Mouse (Mus musculus) cerebellum, adult 2 months (tissue): Measurements from ENCODE around the gene Socs4. TPM values are rescaled to one million over a fixed set of nuclear protein-coding genes. Genes with fewer than 3 reads are reported as not detected.

Source experiments
- DNase-seq, 2 experiments: peaks; one replicate each; pipeline ENCODE4 v3.0.0; 2021
- H3K27ac ChIP-seq: fragments of 200-500 bp; 2 replicates; pipeline ENCODE4 v1.5.1; 2012; ENCODE audit warnings: low read length, control low read depth, inconsistent platforms; ENCODE audit not compliant: insufficient read depth
- H3K27me3 ChIP-seq: fragments of 200-500 bp; 2 replicates; pipeline ENCODE4 v1.6.1; 2012; ENCODE audit warnings: inconsistent platforms, mild to moderate bottlenecking, low read length, moderate library complexity; ENCODE audit not compliant: control insufficient read depth, insufficient read depth
- H3K4me1 ChIP-seq: fragments of 200-500 bp; 2 replicates; pipeline ENCODE4 v1.6.1; 2011; ENCODE audit warnings: low read length; ENCODE audit not compliant: control insufficient read depth, insufficient read depth
- H3K4me3 ChIP-seq: fragments of 200-500 bp; replicated peaks from 2 replicates; pipeline ENCODE3; 2011; ENCODE audit warnings: mild to moderate bottlenecking, low read depth, low read length, control low read depth; ENCODE audit not compliant: insufficient read depth
- CTCF ChIP-seq: fragments of 200-500 bp; IDR thresholded peaks from 2 replicates; pipeline ENCODE4 v1.5.1; 2011; ENCODE audit warnings: low read depth, mild to moderate bottlenecking, control low read depth, low read length, moderate library complexity, borderline replicate concordance; ENCODE audit not compliant: insufficient read depth
- POLR2A ChIP-seq: fragments of 200-500 bp; IDR thresholded peaks from 2 replicates; pipeline ENCODE4 v1.6.1; 2011; ENCODE audit warnings: low read length, control low read depth, borderline replicate concordance; ENCODE audit not compliant: insufficient read depth
- WGBS: fragments of 180-500 bp; shearing (Covaris S2); methylation state at CpG from one replicate; pipeline ENCODE4 v1.1.7; 2018; 5-methylcytosine and 5-hydroxymethylcytosine counted together
- polyA plus RNA-seq: library from polyadenylated mRNA; depleted of rRNA; stranded (reverse); fragments of >200 nt; gene quantifications from 2 replicates; pipeline ENCODE4 v1.2.3, GENCODE M21; 2012; rRNA removed

Socs4 gene
- polyA plus RNA-seq, result 5.9 and 6.1 TPM in 2 replicates

- Histone ChIP-seq H3K27ac (peak within 1 kb of the TSS; percentile 77), H3K27me3 (no peaks in the 10 kb centered on the region), H3K4me3 (peak within 1 kb of the TSS; percentile 98), H3K4me1 (no peaks in the 10 kb centered on the region; the same call in none of the 2 replicates)
- peak; percentile 96 to 97 for DNase-seq
- under 1% methylated on average over 77 of the region's 77 CpGs for WGBS
- TF ChIP-seq POLR2A, result peak; percentile 87
- TF ChIP-seq CTCF, result no peak
These were observed at the start of gene Socs4, which contains the start of gene Wdhd1 for GRCm38 (mm10) chr14:47276637-47277393. Socs4 (plus strand) TSS chr14:47276931. Wdhd1 (minus strand) TSS chr14:47276857.

- TF ChIP-seq CTCF (no peak), POLR2A (no peak)
- Histone ChIP-seq H3K27me3 (no peaks in the 10 kb centered on the region), H3K4me3 (no peak overlapping the region), H3K4me1 (no peaks in the 10 kb centered on the region), H3K27ac (no peak overlapping the region)
- DNase-seq, result no peak
- WGBS, result 73% methylated on average over 11 of the region's 11 CpGs
These were observed 46.8 kb upstream of the Socs4 start for GRCm38 (mm10) chr14:47229796-47230376.

GRCm38 (mm10) chr14:47233602-47234001, 43.1 kb upstream of the Socs4 start:
- WGBS, result 67% methylated on average over 2 of the region's 2 CpGs
- TF ChIP-seq POLR2A (no peak), CTCF (no peak)
- Histone ChIP-seq H3K27me3 (no peaks in the 10 kb centered on the region), H3K4me3 (no peak overlapping the region), H3K4me1 (no peaks in the 10 kb centered on the region), H3K27ac (no peak overlapping the region)
- DNase-seq, result no peak

- Histone ChIP-seq H3K4me3 (no peak overlapping the region), H3K27me3 (no peaks in the 10 kb centered on the region), H3K4me1 (no peaks in the 10 kb centered on the region), H3K27ac (no peak overlapping the region)
- DNase-seq, result no peak
- WGBS, result 92% methylated on average over 3 of the region's 3 CpGs
- no peak for TF ChIP-seq CTCF
- TF ChIP-seq POLR2A, result no peak
These were observed 42.7 kb upstream of the Socs4 start for GRCm38 (mm10) chr14:47234032-47234431.

GRCm38 (mm10) chr14:47234526-47235250, 42.0 kb upstream of the Socs4 start:
- Histone ChIP-seq H3K4me1 (no peaks in the 10 kb centered on the region), H3K27ac (no peak overlapping the region), H3K4me3 (no peak overlapping the region), H3K27me3 (no peaks in the 10 kb centered on the region)
- TF ChIP-seq CTCF (no peak), POLR2A (no peak)
- no peak for DNase-seq
- 60% methylated on average over 5 of the region's 5 CpGs for WGBS

GRCm38 (mm10) chr14:47236491-47236890, 40.2 kb upstream of the Socs4 start:
- WGBS, result 90% methylated on average over 7 of the region's 7 CpGs
- no peak for DNase-seq
- Histone ChIP-seq H3K4me1 (no peaks in the 10 kb centered on the region), H3K4me3 (no peak overlapping the region), H3K27ac (no peak overlapping the region), H3K27me3 (no peaks in the 10 kb centered on the region)
- TF ChIP-seq POLR2A (no peak), CTCF (no peak)

GRCm38 (mm10) chr14:47237286-47237685, 39.4 kb upstream of the Socs4 start:
- 91% methylated on average over 4 of the region's 4 CpGs for WGBS
- TF ChIP-seq CTCF (no peak), POLR2A (no peak)
- DNase-seq, result no peak
- Histone ChIP-seq H3K27me3 (no peaks in the 10 kb centered on the region), H3K27ac (no peak overlapping the region), H3K4me1 (no peaks in the 10 kb centered on the region), H3K4me3 (no peak overlapping the region)
